Mouse (Mus musculus) hindbrain, postnatal 0 days (tissue): ENCODE data around the gene Tmem88. TPM values are rescaled to one million over a fixed set of nuclear protein-coding genes. Genes with fewer than 3 reads are reported as not detected.

Experiments used
- ATAC-seq: fragments of 200-750 bp; cut with Nextera tagmentation; 2 replicates; pipeline ENCODE4 v1.8.0; 2017; ENCODE audit warnings: mild to moderate bottlenecking, moderate TSS enrichment, moderate library complexity
- DNase-seq: peaks from one replicate; pipeline ENCODE4 v3.0.0-alpha.2; 2015; ENCODE audit warnings: low spot score
- H3K27ac ChIP-seq: fragments of 300-500 bp; sonication (generic); 2 replicates; pipeline ENCODE4 v1.5.1; 2014; ENCODE audit warnings: mild to moderate bottlenecking
- H3K27me3 ChIP-seq: fragments of 300-500 bp; sonication (generic); 2 replicates; pipeline ENCODE4 v1.6.1; 2014; ENCODE audit warnings: low read length, mixed read lengths; ENCODE audit not compliant: insufficient read depth
- H3K36me3 ChIP-seq: fragments of 300-500 bp; sonication (generic); 2 replicates; pipeline ENCODE4 v1.6.1; 2014; ENCODE audit warnings: low read length, mixed read lengths; ENCODE audit not compliant: insufficient read depth
- H3K4me1 ChIP-seq: fragments of 300-500 bp; sonication (generic); 2 replicates; pipeline ENCODE4 v1.6.1; 2014; ENCODE audit warnings: antibody characterized with exemption, low read length, mixed read lengths; ENCODE audit not compliant: insufficient read depth
- H3K4me2 ChIP-seq: fragments of 300-500 bp; sonication (generic); 2 replicates; pipeline ENCODE4 v1.6.1; 2014; ENCODE audit warnings: low read depth, mild to moderate bottlenecking, low read length, moderate library complexity, mixed read lengths
- H3K4me3 ChIP-seq: fragments of 300-500 bp; sonication (generic); 2 replicates; pipeline ENCODE4 v1.5.1; 2014; ENCODE audit warnings: low read length
- H3K9ac ChIP-seq: fragments of 300-500 bp; sonication (generic); replicated peaks from 2 replicates; pipeline ENCODE4 v1.6.1; 2014; ENCODE audit warnings: mild to moderate bottlenecking, low read length, moderate library complexity, mixed read lengths
- H3K9me3 ChIP-seq: fragments of 300-500 bp; sonication (generic); 2 replicates; pipeline ENCODE4 v1.6.1; 2016; ENCODE audit warnings: low read length, mixed read lengths
- CTCF ChIP-seq: IDR thresholded peaks from 2 replicates; pipeline ENCODE4 v1.5.1; 2016; ENCODE audit warnings: antibody characterized with exemption, control low read depth, low read depth
- WGBS: fragments of 180-500 bp; shearing (Covaris S2); extraction: QIAGEN DNeasy Blood & Tissue Kit; methylation state at CpG from one replicate; pipeline ENCODE4 v1.1.7; 2014; 5-methylcytosine and 5-hydroxymethylcytosine counted together
- polyA plus RNA-seq: library from polyadenylated mRNA; unstranded; fragments of >200 nt; fragmentation: Nextera tagmentation; extraction: Ambion mirVana; gene quantifications from 2 replicates; pipeline ENCODE4 v1.2.1, GENCODE M21; 2015
- total RNA-seq: library from RNA; depleted of rRNA; stranded (reverse); fragments of >200 nt; gene quantifications from 2 replicates; pipeline ENCODE4 v1.2.3, GENCODE M21; 2014

The Tmem88 gene
- total and polyA plus RNA-seq, 2 experiments from 2014 or later: 3.8 to 8.7 TPM

GRCm38 (mm10) chr11:69420554-69421000 is 22.5 kb upstream of the Tmem88 start:
- Histone ChIP-seq H3K27me3 (peaks cover 7% of the 10 kb centered on the region), H3K4me3 (peak overlapping the region; percentile 67), H3K27ac (no peak overlapping the region), H3K4me1 (peaks cover 15% of the 10 kb centered on the region), H3K9me3 (no peaks in the 10 kb centered on the region), H3K4me2 (peak overlapping the region; percentile 98), H3K36me3 (no peaks in the 10 kb centered on the region), H3K9ac (no peak overlapping the region)
- WGBS: 9% methylated on average over 10 of the region's 10 CpGs
- no peak for ATAC-seq
- TF ChIP-seq CTCF: no peak
- DNase-seq: no peak

DNA sequence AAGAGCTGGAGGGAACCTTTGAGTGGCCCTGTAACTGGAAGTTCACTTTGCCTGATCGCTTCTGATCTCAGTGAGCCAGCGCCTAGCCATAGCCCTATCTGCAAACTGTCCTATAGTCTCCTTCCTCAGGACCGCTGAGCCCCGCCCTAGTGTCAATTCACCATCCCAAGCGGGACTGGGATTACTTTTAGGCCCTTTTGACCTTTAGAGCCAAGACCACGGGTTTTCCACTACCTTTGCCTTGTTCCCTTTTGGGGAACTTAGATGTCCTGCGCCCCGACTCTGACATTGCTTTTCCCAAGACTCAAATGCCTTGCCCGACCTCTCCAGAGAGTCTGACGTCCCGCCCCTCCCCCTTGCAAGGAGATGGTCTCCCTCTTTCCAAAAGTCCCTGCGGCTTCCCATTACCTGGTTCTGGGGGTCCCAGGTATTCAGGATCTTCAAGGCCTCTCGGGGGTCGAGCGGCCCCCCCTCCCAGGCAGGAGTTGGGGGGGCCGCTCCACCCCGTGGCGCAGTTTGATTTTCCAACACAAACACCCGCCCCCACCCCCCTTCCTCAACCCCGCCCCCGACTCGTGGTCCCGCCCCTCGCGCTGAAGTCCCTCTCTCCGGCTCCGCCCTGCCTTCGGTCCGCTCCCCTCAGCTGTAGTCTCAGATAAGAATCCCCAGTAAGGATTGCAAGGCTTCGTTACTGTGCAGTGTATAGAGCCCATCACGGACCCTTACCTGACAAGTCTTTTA is 21.9 kb upstream of the Tmem88 start:
- H3K9ac ChIP-seq: peak overlapping the region; percentile 43
- peak overlapping the region; percentile 67 for H3K4me3 ChIP-seq
- H3K27ac ChIP-seq: peak overlapping the region; percentile 75
- H3K4me2 ChIP-seq: peak overlapping the region; percentile 98
- ATAC-seq: no peak
- peak; percentile 28 for DNase-seq
- under 1% methylated on average over 31 of the region's 31 CpGs for WGBS
- H3K27me3 ChIP-seq: peaks cover 7% of the 10 kb centered on the region
- H3K36me3 ChIP-seq: no peaks in the 10 kb centered on the region
- TF ChIP-seq CTCF: no peak
- peaks cover 16% of the 10 kb centered on the region for H3K4me1 ChIP-seq
- H3K9me3 ChIP-seq: no peaks in the 10 kb centered on the region

DNA sequence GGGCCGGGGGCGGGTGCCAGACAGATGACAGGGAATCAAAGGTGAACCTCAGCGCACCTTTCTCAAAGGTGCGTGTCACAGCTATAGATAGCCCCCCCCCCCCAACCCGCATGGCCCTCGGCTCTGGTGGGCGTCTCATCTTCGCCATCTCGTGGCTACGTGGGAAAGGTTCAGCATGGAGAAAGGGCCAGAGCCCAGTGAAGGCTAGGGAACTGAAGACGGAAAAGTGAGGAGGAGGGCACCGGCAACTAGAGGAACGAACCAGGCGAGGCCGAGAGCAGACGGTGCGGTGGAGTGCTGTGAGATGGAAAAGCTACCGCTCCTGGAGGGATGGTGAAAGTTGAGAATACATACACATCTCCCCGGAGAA is 21.4 kb upstream of the Tmem88 start:
- Histone ChIP-seq H3K9ac (peak overlapping the region; percentile 43), H3K36me3 (no peaks in the 10 kb centered on the region), H3K27ac (peak overlapping the region; percentile 75), H3K4me2 (peak overlapping the region; percentile 98), H3K4me1 (peaks cover 22% of the 10 kb centered on the region), H3K27me3 (peaks cover 7% of the 10 kb centered on the region), H3K9me3 (no peaks in the 10 kb centered on the region), H3K4me3 (peak overlapping the region; percentile 67)
- under 1% methylated on average over 19 of the region's 19 CpGs for WGBS
- peak; percentile 67 for DNase-seq
- TF ChIP-seq CTCF: peak; percentile 75
- no peak for ATAC-seq

GRCm38 (mm10) chr11:69418481-69419442 is 20.7 kb upstream of the Tmem88 start:
- H3K4me2 ChIP-seq: peak overlapping the region; percentile 98
- no peaks in the 10 kb centered on the region for H3K36me3 ChIP-seq
- under 1% methylated on average over 44 of the region's 45 CpGs for WGBS
- peak; percentile 94 for ATAC-seq
- H3K9ac ChIP-seq: peak overlapping the region; percentile 62
- peaks cover 28% of the 10 kb centered on the region for H3K4me1 ChIP-seq
- no peaks in the 10 kb centered on the region for H3K9me3 ChIP-seq
- H3K27ac ChIP-seq: peak overlapping the region; percentile 99
- TF ChIP-seq CTCF: peak; percentile 2; the same call in 1 of the 2 replicates
- H3K4me3 ChIP-seq: peak overlapping the region; percentile 67
- peaks cover 7% of the 10 kb centered on the region for H3K27me3 ChIP-seq
- peak; percentile 97 for DNase-seq

DNA sequence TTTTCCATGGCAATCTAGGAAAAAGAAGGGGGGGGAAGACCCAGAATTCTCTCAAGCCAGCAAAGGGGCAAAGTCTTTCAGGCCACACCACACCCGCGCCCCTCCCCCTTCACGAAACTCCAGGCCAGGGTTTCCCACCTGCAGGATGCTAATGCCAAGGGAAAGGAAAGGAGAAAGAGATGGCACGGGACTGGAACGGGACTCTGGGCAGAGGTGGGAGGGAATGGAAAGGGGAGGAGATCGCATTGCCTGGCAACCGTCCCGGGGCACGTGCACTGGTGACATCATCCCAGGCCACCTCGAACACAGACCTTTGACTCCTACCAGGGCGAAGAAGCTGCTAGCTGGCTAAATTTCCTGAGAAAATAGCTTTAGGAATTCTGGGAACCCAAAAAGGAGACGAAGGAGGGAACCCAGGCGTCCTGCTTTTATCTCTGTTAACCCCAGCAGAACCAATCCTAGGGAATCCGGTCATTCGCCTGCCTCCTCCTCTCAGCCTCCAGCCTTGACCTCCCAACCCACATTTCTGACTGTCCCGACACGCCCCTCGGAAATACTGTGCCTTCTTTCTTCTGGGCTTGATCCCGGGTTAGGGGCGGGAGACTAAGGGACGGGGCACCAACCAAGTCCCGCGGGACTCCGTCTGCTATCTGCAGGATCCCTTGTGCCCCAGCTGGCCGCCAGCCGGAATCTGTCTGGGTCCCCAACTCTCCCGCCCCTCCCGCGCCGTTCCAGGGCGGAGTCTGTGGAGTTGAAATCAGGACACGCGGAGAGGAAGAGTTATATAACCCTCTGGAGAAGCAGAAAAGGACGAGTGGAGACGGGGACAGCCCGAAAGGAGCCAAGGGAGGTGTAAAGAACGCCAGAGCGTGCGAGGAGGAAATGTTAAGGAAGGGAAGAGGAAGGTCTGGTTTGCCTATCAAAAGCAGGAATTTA is 19.7 kb upstream of the Tmem88 start:
- Histone ChIP-seq H3K27me3 (peaks cover 3% of the 10 kb centered on the region), H3K4me3 (peak overlapping the region; percentile 67), H3K9me3 (no peaks in the 10 kb centered on the region), H3K4me1 (peaks cover 39% of the 10 kb centered on the region), H3K36me3 (no peaks in the 10 kb centered on the region), H3K4me2 (peak overlapping the region; percentile 98), H3K9ac (peak overlapping the region; percentile 62), H3K27ac (peak overlapping the region; percentile 99)
- ATAC-seq: peak; percentile 59
- DNase-seq: peak; percentile 96
- TF ChIP-seq CTCF: no peak
- under 1% methylated on average over 39 of the region's 39 CpGs for WGBS
